Mouse (Mus musculus): ENCODE results near the gene Olfr221. TPM values are rescaled to one million over a fixed set of nuclear protein-coding genes. Genes with fewer than 3 reads are reported as not detected.
A peak's percentile ranks its signal among the peaks of the same experiment; 100 is the strongest.

Olfr221 gene
- polyA plus RNA-seq, 1 experiment = not detected

DNA sequence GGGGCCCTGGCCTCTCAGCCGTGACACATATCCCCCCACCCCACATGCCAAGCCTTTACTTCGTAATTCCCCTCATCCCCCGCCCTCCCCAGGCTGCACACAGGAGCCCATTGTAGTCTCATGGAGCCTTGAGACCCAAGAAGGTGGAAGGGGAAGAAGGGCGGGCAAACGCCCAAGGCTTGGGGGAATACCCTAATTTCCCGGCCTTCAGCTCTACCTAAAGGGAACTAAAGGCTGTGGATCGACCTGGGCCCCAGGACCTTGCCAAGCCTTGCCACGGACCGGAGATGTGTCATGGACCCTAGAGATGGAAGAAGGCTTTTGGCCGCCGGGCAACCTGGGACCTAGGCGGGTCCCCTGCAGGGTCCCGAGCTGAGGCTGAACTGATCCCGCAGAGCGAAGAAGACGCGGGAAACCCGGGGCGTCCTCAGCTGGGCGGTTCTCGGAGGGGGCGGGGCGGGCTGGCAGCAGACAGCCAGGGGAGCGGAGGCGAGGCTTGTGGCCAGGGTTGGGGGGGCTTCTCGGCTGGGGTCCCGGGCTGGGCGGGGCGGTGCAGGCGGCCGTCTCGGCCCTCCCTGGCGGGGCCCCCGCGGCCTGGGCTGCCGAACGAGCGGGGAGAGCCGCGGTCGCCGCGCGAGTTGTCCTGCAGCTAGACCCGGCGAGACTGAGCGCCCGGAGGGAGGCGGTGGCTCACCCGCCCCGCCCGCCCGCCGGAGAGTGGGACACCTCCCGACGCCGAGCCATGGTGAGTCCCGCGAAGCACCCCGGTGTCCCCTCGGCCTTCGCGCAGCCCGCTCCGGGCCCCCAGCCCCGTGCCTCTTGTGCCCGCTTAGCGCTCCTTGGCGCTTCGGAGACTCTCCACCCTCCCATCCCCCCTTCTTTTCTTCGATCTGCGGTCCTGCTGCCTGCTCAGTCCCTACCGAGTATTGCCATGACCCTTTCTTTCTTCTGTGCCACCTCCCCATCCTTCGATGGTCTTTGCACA is 57.7 kb downstream of the Olfr221 start, which contains the start of gene Arhgef40:
TSS of gene Arhgef40 (plus strand) at position 473 of the 985 bp plus-strand sequence.
- TF ChIP-seq POLR2A (IDR thresholded peaks at IDR 0.05; ENCODE audit: low read depth, low read length) = no peak
- no peak for TF ChIP-seq CTCF (IDR thresholded peaks at IDR 0.05; ENCODE audit: extremely low read depth, insufficient read depth, insufficient read length, insufficient replicate concordance)
- Histone ChIP-seq H3K4me1 (ENCODE audit: control insufficient read depth, insufficient read depth, insufficient read length) (peaks cover 12% of the 10 kb centered on the region), H3K36me3 (ENCODE audit: control insufficient read depth, insufficient read depth, low read length) (no peaks in the 10 kb centered on the region), H3K4me3 (ENCODE audit: extremely low read depth, insufficient read depth, insufficient read length) (peak within 1 kb of the TSS; percentile 62), H3K27ac (ENCODE audit: insufficient read depth, low read length) (0 out of 2 replicates have a peak within 1 kb of the TSS, but pooled peaks have one; percentile 6), H3K27me3 (ENCODE audit: control insufficient read depth, insufficient read depth, low read length) (peaks cover 8% of the 10 kb centered on the region; the same call in 1 of the 2 replicates)
- DNase-seq (ENCODE audit: low read depth in 1 of 2, low spot score in 2 of 2) = peak in 1 of 2 experiments; percentile 24
- WGBS = 1% methylated on average over 72 of the region's 74 CpGs

Other genes starting within 250 kb of the Olfr221 start
- not detected in 2 replicates for gene AY358078, start 242.4 kb downstream of the Olfr221 start, polyA plus RNA-seq (2012; rRNA removed)
- 3.9 and 15.5 TPM in 2 replicates for gene Ear6, start 188.8 kb downstream of the Olfr221 start, polyA plus RNA-seq (2012; rRNA removed)
- gene Mettl17, start 157.6 kb downstream of the Olfr221 start, polyA plus RNA-seq (2012; rRNA removed) = 24.9 and 34.9 TPM in 2 replicates
- 0.75 and 0.81 TPM in 2 replicates for gene Slc39a2, start 149.6 kb downstream of the Olfr221 start, polyA plus RNA-seq (2012; rRNA removed)
- gene Ndrg2, start 128.3 kb downstream of the Olfr221 start, polyA plus RNA-seq (2012; rRNA removed) = 19.2 and 21.0 TPM in 2 replicates
- gene Tppp2, start 124.0 kb downstream of the Olfr221 start, polyA plus RNA-seq (2012; rRNA removed) = not detected in 2 replicates
- not detected in 2 replicates for gene Rnase13, start 119.7 kb downstream of the Olfr221 start, polyA plus RNA-seq (2012; rRNA removed)
- 18.4 and 19.3 TPM in 2 replicates for gene Arhgef40, start 57.7 kb downstream of the Olfr221 start, polyA plus RNA-seq (2012; rRNA removed)
- gene Tmem253, start 26.8 kb downstream of the Olfr221 start, polyA plus RNA-seq (2012; rRNA removed) = 0.27 and 0.36 TPM in 2 replicates
- gene Zfp219, start 21.7 kb downstream of the Olfr221 start, polyA plus RNA-seq (2012; rRNA removed) = 31.0 and 46.5 TPM in 2 replicates
- gene Hnrnpc, start 61.6 kb upstream of the Olfr221 start, polyA plus RNA-seq (2012; rRNA removed) = 47.8 and 57.3 TPM in 2 replicates
- 12.8 and 14.7 TPM in 2 replicates for gene Rpgrip1, start 68.2 kb upstream of the Olfr221 start, polyA plus RNA-seq (2012; rRNA removed)
- gene Supt16, start 155.0 kb upstream of the Olfr221 start, polyA plus RNA-seq (2012; rRNA removed) = 7.7 and 8.7 TPM in 2 replicates
- 33.2 and 34.2 TPM in 2 replicates for gene Chd8, start 215.3 kb upstream of the Olfr221 start, polyA plus RNA-seq (2012; rRNA removed)
- 27.5 and 31.0 TPM in 2 replicates for gene Tox4, start 236.7 kb upstream of the Olfr221 start, polyA plus RNA-seq (2012; rRNA removed)
- 6.5 and 7.3 TPM in 2 replicates for gene Rab2b, start 237.1 kb upstream of the Olfr221 start, polyA plus RNA-seq (2012; rRNA removed)

All from spleen, adult 2 months (tissue).